Mouse (Mus musculus): Measurements from ENCODE around the gene Gstp2.

GRCm38 (mm10) chr19:4046866-4047254 is 1.0 kb upstream of the Gstp2 start:
- no peak for TF ChIP-seq EP300 (IDR thresholded peaks at IDR 0.05; ENCODE audit: low read depth)
- TF ChIP-seq CTCF (IDR thresholded peaks at IDR 0.05; ENCODE audit: low read depth): no peak
